Mouse (Mus musculus) adrenal gland, adult (tissue): Measurements from ENCODE around the gene Ccdc69.
"Not testable (repeated sequence)": the region's sequence is repeated elsewhere in the genome, so short reads cannot be mapped to it uniquely, and the experiment has no call there.

ENCODE experiments used
- DNase-seq, 2 experiments: peaks; one replicate each; pipeline ENCODE4 v3.0.0; 2022 to 2023; ENCODE audit warnings: low spot score in 1 of 2; ENCODE audit not compliant: inconsistent age in 2 of 2

Gene Ccdc69

DNA sequence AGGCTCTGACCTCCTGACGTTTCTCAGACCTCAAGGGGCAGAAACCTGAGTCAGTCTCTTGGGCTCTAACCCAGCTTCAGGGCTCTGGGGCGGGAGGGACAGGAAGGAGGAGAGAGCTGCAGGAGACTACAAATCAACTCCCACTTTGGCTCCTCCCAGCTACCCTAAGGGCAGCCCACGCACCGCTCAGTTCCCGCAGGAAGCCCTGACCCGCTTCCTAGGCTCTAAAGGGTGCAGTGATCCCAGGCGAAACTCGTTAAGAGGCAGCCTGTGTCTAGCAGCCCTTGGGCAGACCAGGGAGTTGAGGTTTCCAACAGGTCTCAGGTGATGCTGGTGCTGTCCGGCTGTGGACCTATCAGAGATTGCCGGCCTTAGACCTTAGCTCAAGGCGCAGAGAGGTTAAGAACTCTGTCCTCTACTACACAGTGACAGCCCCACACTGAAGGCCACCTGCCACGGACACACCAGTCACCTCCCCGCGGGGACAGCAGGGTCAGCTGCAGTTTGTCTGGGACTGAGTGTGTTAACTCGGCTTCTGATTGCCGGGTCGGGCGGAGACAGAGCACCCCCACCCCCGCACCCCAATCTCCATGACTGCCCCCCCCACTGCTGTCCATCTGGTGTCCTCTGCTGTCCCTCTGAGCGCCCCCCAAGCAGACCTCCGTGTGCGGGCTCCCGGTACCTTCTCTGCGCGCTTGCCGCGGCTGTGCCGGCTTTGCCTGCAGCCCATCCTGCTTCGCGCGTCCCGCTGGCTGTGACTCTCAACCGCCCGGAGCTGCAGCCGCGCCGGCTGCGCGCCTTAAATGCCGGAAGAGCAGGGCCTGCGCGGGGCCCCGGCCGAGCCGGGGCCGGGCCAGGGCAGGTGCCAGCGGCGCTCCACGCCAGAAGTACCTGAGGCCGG lies at the start of gene Ccdc69:
Gene Ccdc69, minus strand, starts transcription at position 801 of the 901 bp plus-strand sequence.
- peak; percentile 81 to 93 for DNase-seq

DNA sequence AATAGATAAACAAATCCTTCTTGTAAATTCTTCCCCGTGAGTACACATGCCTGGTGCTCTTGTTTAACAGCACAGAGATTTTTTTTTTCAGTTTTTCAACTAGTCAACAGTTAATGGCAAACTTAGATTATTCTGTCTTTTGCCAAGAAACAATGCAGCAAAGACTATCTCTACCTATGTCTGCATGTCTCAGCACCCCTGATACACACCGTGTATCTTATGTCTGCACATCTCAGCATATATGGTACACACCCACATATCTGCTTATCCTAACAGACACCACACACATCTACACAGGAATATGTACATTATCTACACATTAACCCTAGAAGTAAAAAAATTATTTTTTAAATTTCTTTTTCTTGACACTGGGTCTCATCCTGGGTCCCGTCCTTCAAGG lies 48.7 kb upstream of the Ccdc69 start:
- DNase-seq: peak in 1 of 2 experiments; percentile 18

DNA sequence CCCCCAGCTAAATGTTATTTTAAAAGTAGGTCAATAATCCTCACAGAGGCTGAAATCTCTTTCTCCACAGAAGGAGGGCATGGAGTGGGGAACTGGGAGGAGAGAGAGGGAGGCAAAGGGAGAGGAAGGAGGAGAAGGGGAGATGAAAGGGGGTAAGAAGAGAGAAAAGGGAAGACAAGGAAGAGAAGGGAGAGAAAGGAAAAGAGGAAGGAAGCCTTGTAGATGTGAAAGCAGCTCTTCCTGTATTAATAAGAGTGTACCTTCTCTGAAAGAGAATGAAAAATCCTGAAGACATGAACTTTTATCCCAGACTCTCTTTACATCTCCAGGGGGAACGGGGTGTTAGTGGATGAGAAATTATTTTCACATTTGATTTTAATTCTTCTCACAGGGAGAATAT lies 43.5 kb upstream of the Ccdc69 start:
- DNase-seq: no peak

DNA sequence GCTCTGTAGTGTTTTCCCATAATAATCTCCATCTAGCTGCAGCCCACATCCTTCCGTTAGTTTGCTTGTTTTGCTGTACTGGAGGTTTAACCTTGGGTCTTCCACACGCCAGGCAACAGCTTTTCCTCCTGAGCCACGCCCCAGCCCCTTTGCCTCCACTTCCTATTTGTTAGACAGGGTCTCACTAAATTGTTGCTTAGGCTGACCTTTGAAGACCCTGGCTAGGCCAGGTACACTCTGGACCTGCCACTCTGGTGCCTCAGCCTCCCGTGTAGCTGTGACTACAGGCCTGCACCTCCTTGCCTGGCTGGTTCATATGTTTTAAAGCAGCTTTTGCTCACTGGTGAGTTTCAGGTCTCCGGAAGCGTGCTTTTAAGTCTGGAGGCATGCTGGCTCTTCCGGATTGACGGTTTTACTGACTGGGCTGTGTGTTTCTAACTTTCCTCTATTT lies 42.9 kb upstream of the Ccdc69 start:
- DNase-seq: peak in 1 of 2 experiments; percentile 48

DNA sequence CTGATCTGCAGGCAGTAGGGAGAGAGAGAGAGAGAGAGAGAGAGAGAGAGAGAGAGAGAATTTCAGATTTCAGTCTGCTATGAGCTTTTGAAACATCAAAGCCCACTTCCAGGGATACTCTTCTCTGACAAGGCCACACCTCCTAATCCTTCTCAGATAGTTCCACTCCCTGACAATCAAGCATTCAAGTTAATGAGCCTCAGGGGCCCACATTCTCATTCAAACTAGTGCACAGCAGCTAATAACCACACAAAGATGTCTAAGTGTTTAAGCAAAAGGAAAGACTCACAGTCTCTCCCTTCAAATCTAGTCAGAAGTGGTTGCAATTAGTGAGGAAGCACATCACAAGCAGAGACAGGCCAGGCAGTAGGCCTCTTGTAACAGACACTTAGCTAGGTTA lies 42.3 kb upstream of the Ccdc69 start:
- no peak for DNase-seq

DNA sequence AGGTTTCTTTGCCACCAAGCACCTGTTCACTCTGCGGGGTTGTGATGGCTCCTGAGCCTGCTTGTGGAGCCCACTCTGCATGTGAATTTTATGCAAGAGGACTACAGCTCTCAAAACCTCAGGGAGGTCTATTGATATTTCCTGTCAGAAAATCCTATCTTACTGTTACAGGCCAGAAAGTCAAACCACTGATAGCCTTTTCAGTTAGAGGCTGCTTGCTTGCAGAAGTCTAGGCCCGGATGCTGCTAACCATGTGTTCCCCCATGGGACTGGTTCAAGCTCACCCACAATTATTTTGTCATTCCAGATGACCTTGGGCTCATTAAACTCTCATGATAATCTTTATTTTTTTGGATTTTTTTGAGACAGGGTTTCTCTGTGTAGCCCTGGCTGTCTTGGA lies 39.1 kb upstream of the Ccdc69 start:
- DNase-seq: no peak

DNA sequence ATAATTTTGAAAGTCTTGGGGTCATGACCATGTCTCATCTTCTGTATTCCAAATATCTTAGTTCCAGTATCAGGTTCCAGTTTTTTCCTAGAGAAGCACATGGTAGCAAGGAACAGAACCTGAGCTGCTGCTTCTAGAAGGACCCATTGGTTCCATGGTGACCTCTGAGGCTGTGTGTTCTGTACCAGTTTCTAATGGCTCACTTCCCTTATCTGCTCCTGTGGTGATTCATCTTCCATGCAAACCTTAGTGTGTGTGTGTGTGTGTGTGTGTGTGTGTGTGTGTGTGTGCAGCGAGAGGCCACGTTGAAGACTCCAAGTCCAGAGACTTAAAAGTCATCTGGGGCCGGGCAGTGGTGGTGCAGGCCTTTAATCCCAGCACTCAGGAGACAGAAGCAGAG lies 38.1 kb upstream of the Ccdc69 start:
- DNase-seq: peak; percentile 53 to 85

DNA sequence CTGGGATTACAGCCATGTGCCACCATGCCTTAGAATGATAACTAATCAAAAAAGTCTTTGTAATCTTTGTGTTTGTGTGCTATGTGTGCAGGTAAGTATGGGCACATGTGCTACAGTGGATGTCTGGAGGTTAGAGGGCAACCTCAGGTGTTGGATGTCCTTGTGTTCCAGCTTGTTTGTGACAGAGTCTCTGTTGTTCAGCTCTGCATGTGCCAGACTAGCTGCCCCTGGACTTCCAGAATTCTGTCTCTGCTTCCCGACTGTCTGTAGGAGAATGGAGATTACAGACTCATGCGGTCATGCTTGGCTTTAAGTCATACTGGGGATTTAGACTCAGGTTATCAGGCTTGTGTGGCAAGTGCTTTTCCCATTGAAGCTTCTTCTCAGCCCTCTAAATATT lies 36.4 kb upstream of the Ccdc69 start:
- DNase-seq: peak in 1 of 2 experiments; percentile 37

DNA sequence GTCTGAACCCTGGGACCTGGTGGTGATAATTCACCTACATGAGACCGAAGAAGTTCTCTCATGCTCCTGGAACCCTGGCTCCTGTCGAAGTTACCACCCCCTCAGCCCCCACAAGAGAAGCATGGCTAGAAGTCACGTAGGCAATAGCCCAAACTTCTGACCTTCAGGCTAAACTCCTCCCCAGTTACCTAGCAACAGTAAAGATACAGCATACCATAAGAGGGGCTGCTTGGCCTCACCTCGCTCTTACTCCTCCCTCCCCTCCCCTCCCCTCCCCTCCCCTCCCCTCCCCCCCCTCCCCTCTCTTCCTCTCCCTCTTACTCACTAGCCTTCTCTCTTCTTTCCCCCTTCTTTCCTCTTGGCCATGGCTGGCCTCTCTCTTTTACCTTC lies 35.9 kb upstream of the Ccdc69 start:
- not testable (repeated sequence) for DNase-seq

DNA sequence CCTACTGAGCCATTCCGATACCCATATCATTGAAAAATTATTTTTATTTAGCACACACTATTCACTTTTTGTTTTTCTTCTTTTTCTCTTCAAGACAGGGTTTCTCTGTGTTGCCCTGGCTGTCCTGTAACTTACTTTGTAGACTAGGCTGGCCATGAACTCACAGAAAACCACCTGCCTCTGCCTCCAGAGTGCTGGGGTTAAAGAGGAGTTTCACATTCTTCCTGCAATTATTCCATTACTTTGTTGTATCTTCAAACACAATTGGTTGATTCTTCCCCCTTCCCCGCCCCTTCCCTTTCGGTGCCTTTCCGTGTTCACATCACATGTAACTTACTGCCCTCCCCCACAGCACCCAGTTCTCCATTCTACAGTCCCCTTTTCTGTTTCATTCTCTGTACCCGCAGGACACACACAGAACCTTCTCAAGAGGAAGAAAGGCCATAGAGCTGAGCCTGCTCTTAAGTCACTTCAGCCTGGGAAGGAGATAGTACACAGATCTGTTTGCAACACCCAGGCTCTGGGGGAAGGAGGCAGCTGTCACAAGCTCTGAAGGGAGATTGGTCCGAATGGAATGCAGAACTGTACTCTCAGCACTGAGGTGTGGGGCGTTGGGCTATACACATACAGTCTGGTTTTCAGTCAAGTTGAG lies 35.4 kb upstream of the Ccdc69 start:
- DNase-seq: peak in 1 of 2 experiments; percentile 68

DNA sequence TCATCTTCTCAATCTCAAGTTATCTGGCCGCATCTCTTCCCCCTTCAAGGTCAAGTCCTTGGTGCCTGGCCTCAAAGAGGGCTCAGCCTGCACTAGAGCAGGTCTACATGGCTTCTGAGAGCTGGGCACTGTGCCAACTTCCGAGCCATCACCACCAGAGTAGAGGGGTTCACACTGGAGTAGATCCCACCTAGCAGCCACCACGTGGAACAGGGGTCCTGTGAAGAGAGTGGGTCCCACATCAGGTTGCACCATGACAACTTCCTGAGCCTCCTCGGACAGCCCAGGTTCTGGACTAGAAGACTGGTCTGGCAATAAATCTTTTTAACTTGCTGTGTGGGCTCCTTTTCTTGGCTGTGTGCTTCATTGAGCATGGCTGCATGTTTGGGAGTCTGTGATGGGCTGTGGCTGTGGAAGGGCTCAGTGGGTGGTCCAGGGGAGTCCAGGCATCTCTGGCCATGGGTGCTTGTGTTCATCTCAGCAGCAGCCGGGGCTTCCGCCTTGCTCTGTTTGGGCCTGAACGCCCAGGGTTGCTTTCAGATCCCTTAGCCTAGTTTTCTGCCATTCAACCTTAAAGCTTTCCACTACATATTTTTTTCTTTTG lies 32.7 kb upstream of the Ccdc69 start:
- DNase-seq: peak; percentile 57 to 76

DNA sequence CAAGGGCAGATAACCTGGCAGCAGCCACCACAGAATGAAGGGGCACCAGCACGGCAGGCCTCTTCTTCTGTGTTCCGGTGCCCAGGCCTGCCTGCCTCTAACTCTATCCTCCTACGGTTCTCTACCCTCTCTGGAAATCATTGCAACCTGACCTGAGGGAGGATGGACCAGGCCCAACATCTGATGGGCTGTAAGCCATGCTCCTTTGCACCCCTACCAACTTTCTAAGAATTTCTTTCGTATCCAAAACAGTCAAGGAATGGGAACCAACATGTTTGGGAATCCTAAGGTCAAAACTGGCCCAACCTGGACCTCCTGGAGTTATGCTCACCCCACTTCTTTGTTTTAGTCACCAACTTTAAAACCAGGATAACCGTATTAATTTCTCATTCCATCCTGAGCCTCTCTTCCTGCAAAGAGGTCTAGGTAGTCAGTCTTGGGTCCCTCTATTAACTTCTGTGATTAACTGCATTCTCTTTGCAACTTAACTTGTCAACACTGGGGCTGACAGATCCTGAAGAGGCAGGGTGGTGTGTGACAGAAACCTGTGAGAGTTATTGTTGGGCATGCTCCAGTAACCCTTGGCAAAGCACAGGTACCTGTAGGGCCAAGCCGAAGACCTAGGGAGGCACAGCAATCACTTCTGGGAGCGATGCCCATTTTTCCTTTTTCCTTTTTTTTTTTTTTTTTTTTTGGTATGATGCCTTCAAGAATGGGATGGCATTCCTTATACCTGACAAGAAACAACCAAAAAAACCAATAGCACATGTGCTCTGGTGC lies 31.8 kb upstream of the Ccdc69 start:
- peak in 1 of 2 experiments; percentile 35 for DNase-seq

DNA sequence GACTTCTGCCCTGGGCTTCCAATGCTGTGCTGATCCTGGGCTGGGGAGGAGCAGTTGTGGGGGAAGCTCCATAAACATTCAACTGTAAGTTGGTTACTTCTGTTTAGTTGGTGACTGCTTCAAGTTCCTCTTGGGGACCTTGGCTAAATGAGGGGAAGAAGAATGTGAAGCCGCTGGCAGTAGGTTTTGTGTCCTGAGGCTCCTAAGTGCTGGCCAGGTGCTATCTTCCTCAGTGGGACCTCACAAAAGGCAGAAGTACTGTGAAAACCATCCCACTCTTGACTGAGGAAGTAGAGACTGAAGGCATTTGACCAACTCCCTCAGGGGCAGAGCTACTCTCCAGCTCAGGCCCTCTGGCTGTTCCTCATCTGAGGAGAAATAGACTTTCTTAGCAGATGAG lies 28.7 kb upstream of the Ccdc69 start:
- no peak for DNase-seq

DNA sequence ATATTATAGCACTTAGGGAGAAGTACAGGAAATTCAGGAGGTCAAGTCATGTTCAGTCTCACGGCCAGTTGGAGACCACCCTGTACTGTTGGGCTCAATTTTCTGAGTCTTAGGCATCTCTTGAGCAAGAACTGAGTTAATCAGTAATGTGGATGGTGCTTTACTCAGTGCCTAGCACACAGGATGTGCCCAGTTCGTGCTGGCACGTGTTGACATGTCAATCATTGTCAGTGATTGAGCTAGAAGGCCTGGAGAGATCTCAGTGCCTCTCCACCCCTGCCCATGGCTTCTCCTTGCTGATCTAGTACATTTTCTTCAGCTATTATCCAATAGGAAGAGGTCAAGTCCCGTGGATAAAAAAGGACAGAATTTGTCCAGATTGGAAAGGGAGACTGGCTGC lies 27.5 kb upstream of the Ccdc69 start:
- DNase-seq: no peak

DNA sequence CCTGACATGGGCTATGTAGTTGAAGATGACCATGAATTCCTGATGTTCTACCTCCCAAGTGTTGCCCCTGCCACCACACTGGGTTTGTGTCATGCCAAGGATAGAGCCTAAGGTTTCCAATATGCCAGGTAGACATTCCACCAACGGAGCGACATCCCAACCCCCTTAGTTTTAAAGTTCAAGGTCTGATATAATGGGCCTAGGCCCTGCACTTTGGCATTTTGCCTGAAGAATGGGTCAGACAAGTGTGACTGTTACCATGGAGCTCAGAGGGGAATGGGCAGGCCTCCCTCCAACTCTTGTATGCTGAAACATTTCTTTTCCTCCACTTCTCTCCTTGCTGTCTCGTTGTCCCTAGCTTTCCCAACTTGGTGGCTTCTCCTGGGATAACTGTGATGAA lies 25.3 kb upstream of the Ccdc69 start:
- peak; percentile 78 to 88 for DNase-seq

DNA sequence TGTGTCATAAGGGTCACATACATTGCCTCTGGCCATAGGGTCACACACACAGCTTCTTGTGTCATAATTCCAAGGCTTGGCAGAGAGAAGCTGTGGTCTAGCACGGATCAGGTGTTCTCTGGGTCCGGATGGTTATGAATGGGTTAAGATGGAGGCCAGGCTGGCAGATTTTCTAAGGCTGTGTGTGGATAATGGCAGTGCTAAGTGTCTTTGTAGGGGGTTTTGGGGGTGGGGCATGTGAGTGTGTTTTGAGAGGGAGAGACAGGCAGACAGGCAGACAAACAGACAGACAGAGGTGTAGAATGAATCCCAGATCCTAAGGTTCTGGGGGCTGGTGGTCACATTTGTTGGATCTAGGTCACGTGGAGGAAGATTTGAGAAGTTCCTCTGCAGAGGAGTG lies 24.1 kb upstream of the Ccdc69 start:
- DNase-seq: peak in 1 of 2 experiments; percentile 51

DNA sequence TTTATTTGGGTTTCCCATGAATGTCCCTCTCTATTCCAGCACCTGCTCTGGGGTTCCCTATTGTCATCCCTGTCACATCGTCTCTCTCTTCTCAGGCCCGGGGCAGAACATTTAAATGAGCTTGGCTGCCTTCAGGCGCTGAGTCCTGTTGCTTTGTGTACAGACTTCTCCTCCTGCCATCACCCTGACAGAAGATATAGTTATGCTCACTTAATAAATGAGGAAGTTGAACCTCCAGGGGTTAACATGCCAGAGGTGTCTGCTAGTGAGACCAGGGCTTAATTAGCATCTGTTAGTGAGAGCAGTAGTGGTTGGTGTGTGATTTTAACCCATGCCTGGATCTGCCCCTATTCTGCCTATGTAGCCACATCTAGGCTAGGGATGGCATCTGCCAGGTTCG lies 21.9 kb upstream of the Ccdc69 start:
- peak in 1 of 2 experiments; percentile 58 for DNase-seq

DNA sequence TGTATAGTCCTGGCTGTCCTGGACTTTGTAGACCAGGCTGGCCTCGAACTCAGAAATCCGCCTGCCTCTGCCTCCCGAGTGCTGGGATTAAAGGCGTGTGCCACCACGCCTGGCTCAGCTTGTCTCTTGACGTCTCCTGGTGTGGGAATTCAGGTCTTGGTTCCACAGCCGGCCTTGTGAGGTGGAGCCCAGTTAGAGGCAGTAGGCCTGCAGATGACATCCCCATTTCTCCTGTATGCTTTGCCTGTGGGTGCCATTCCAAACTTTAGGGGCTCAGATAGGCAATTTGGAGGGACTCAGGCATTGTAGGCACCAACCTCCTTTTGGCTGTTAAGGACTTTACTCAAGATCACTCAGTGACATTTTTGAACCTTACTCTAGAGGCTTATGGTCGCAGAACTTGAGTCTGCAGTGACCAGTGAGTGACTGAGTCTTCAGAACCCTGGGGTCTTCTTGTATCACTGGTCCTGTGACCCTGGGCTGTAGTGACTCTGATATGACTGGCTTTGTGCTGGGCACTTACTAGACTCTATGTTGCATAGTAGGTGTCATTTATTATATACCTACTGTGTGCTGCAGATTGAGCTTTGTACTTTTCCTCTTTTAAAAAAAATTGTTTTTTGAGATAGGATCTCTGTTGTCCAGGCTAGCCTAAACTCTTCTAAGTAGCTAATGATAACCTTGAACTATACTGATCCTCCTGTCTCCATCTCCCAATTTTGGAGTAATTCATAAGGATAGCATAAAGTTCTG lies 21.3 kb upstream of the Ccdc69 start:
- DNase-seq: peak; percentile 44 to 75

DNA sequence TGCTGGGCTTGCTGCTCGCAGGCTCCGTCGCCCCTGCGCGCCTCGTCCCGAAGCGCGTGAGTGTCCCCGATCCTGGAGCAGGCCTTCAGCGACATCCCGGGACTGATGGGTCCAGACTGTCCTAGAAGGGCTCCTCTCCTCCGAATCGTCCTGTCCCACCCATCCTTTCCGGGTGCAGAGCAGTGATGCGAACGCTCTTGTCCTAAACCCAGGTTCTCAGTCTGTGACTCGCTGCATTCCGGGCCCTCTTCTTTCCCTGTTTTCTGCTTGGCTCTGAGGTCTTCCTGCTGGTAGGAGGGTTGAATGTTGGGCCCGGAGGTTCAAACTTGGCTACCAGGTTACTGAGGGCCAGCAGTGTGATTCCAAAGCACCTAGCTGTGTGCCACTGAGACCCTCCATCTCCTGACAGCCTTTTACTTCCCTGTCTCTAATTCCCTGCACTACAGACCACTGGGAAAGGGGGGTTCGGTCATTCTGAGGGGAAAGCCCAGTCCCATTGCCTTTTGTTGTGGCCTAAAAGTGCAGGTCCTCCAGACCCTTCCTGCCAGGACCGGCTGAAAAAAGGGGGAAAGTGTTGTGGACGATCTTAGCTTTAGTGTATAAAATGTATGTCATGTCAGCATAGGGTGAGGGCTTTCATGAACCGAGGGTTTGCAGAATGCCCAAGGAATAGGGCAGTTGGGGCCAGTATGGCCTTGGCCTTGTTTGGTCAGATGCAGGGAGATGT lies 20.4 kb upstream of the Ccdc69 start:
- DNase-seq: peak in 1 of 2 experiments; percentile 49
